Mouse (Mus musculus) T-cell, adult 2 months (primary cell): Measurements from ENCODE around the gene Carmil3.

Source experiments
- DNase-seq: peaks from one replicate; pipeline ENCODE4 v3.0.0; 2022; ENCODE audit warnings: low spot score

The Carmil3 gene

GRCm38 (mm10) chr14:55544334-55544733, 53.9 kb downstream of the Carmil3 start:
- DNase-seq = no peak

GRCm38 (mm10) chr14:55550191-55550590, 59.7 kb downstream of the Carmil3 start:
- no peak for DNase-seq

GRCm38 (mm10) chr14:55551347-55551746, 60.9 kb downstream of the Carmil3 start:
- no peak for DNase-seq

GRCm38 (mm10) chr14:55551794-55552193, 61.3 kb downstream of the Carmil3 start:
- DNase-seq = no peak

GRCm38 (mm10) chr14:55554635-55555034, 64.2 kb downstream of the Carmil3 start:
- DNase-seq = no peak

- DNase-seq = no peak
Measured at GRCm38 (mm10) chr14:55555788-55556187, 65.3 kb downstream of the Carmil3 start.

GRCm38 (mm10) chr14:55557003-55557402, 66.6 kb downstream of the Carmil3 start:
- peak; percentile 65 for DNase-seq

GRCm38 (mm10) chr14:55557587-55557986, 67.1 kb downstream of the Carmil3 start:
- no peak for DNase-seq
